Mouse (Mus musculus) adrenal gland, adult 2 months (tissue): ENCODE measurements around the gene Lzts2. TPM values are rescaled to one million over a fixed set of nuclear protein-coding genes. Genes with fewer than 3 reads are reported as not detected.
A peak's percentile ranks its signal among the peaks of the same experiment; 100 is the strongest.

Experiments used
- DNase-seq: peaks from one replicate; pipeline ENCODE4 v3.0.0; 2021
- long read RNA-seq: library from polyadenylated mRNA; stranded (forward); transcript quantifications from one replicate; pipeline ENCODE4 v2.0.0, GENCODE M21; 2021
- polyA plus RNA-seq: library from polyadenylated mRNA; depleted of rRNA; stranded (reverse); fragments of >200 nt; gene quantifications from 2 replicates; pipeline ENCODE4 v1.2.3, GENCODE M21; 2012; rRNA removed
- total RNA-seq, 2 experiments: library from RNA; stranded (reverse); gene quantifications; 2 replicates each; pipeline ENCODE4 v1.2.3; 2021

The Lzts2 gene
- total RNA-seq (100 to 1,000 TPM in 1 of 2 experiments, 10 to 100 TPM in 1; 52.8 to 111 TPM), polyA plus RNA-seq (313 and 342 TPM in 2 replicates)
- long read RNA-seq, transcript Lzts2-203 (5 exons, 2,798 nt) = minor isoform, 9 of 189 reads
- long read RNA-seq, transcript Lzts2-201 (5 exons, 3,062 nt) = minor isoform, 46 of 189 reads
- long read RNA-seq, transcript Lzts2-202 (5 exons, 2,694 nt) = major isoform, 93 of 189 reads
- long read RNA-seq, partial matches to known transcripts = 27 of 189 reads
- long read RNA-seq, other reads (novel, unspliced or antisense) = 14 of 189 reads

DNA sequence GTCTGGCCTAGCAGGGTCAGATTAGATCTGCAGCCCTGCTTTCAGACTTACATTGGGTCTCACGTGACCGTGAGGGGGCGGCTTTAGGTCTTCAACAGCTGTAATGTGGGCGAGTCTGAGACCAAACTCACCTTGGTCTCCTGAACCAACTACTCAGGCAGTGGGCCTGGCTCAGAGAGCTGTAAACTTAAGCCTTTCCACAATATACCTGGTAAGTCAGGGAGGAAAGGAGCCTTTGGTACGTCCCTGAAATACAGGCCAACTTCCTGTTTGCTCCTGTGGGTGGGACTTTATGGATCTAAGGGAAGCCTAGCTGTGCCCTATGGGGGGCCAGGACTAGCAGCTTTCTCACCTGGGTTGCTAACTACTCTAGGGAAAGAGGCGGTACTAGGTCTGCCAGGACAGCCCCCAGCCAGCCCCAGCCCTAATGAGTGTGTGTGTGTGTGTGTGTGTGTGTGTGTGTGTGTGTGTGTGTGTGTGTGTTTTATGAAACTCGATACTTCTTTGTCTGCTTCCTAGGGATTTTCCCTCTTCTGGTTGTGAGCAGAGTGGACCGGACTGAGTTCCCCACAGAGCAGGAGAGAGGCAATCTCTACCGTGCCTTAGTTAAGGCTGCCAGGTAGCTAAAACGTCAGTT, at the start of gene Lzts2:
Gene Lzts2, plus strand, starts transcription at position 80 of the 637 bp plus-strand sequence.
- DNase-seq = peak; percentile 23

DNA sequence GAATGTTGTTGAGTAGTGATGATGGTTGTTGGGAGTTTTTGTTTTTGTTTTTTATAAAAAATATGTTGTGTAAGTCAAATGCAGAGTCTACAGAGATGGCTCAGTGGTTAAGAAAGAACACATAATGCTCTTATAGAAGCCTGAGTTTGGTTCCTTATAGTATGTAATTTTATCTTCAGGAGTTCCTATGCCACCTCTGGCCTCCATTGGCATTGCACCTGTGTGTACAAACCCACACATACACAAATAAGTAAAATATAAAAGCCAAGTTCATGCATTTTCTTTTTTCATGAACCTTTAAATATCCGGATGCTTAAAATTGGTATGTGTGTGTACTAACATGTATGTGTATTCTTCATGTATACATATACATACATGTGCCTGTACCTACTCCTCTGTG, 48.2 kb upstream of the Lzts2 start:
- no peak for DNase-seq

DNA sequence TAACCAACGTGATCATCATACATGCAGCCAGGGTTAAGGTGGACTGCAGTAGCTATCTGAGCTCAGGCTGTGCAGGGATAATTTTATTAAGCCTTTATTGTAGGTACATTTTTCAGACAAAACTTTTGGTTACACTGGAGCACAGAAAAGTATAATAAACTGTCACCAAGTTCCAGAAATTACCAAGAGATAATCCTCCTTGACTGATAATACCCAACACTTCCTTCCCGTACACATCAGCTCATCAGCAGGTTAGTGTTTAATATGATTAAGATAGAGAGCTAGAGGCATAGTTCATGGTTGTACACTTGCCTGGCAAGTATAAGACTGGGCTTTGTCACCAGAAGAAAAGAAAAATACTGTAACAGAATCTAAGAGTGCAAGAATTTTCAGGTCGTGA, 45.9 kb upstream of the Lzts2 start:
- no peak for DNase-seq

DNA sequence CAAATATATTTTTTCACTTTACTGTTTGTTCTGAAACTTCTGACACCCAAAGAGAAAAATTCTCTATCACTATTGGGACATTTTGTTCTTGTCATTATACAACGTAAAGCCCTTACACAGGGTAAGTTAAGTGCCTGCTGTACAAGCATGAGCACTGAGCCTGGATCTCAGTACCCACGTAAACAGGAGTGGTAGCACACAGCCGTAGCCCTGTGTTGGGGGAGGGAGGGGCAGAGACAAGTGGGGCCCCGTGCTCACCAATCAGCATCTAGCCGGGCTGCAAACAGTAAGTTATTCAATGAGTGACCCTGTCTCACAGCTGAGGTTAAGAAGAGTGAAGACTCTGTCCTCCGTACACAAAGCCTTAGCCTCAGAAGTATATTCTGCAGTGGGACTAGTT, 37.6 kb upstream of the Lzts2 start:
- DNase-seq = no peak

DNA sequence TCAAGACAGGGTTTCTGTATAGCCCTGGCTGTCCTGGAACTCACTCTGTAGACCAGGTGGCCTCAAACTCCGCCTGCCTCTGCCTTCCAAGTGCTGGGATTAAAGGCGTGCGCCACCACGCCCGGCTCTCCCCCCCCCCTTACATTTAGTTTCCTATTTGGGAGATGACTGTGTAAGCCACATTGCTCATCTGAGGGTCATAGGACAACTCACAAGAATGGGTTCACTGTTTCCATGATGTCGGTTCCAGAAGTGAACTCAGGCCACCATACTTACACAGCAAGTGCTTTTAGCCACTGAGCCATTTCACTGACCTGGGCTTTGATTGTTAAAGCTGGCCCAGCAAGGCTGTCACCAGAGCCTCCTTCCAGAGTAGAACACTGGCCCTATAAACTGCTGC, 37.1 kb upstream of the Lzts2 start:
- DNase-seq = no peak

DNA sequence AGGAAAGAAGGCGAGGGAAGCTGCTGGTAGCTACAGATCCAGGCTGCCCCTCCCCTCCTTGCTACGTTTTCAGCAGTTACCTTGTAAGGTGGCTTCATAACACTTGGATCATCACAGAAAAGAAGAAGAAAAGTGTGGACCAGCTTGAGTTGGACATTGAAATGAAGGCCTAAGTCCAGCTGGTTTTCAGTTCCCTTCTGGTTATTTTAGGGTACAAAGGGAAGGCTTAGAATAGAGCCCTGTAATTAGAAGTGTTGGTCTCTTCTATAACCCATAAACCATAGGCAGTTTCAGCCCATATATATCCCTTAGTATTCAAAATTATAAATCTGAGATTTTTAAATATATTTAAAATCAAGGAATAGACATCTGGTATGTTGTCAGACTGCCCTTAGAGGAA, 33.4 kb upstream of the Lzts2 start:
- DNase-seq = no peak

DNA sequence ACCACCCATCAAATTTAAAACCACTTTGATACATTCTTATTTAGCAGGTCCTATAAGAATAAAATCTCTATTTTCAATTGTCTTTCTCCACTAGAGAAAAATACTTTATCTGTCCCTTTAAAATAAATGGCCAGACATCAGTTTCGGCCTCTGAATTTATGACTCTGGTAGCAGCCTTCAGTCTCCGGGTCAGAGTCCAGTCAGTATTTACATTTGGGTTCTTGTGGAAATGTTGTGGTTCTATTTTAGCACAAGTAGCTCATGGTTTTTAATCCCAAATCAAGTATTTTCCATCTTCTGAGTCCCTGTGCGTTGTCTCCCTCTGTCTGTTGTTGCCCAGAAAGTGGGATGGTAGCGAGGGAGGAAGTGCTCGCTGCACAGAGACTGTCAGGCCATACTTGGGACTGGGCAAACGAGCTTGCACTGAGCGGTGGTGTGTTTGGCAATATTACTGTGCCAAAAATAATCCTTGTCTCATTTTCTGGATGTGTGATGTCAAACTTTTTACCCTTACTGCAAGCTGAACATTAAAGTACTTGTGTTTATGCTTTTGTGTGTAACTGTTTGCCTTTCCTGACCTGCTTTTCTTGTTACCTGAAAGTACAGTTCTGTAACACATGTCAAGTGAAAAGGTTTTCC, 31.6 kb upstream of the Lzts2 start:
- no peak for DNase-seq

DNA sequence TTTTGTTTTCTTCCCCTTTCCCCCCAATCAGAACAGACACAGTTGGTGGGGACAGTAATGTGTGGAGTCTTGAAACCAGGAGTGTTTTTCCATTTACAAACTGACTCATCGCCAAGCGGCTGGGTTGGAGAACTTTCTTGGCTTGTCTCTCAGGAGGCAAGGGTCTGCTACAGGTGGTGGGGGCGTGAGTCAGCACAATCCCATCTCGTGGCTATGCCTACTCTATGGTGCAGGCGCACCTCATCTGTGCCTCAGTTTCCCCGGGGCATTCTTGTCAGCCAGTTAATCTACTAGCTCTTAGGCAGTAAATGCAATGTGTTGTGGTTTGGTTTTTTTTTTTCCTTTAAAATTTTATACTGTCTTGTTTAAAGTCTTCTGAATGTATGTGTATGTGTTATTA, 30.8 kb upstream of the Lzts2 start:
- no peak for DNase-seq

DNA sequence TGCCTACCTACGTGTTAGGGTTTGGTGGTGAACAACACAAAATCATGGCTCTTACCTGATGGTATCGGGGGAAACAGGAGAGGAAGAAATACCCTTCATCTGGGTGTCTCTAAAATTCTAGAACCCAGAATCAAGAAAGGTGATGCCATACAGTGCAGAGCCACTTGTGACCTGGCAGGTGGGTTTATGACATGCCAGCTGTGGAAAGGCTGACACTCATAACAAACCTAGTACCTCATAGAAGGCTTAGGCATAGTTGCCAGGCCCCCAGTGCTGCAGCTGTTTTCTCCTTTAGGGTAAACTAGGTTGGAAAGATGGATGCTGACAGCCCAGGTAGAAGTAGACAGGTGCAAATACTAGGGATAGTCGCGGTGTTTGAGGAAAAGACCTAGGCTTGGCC, 29.8 kb upstream of the Lzts2 start:
- DNase-seq = no peak

DNA sequence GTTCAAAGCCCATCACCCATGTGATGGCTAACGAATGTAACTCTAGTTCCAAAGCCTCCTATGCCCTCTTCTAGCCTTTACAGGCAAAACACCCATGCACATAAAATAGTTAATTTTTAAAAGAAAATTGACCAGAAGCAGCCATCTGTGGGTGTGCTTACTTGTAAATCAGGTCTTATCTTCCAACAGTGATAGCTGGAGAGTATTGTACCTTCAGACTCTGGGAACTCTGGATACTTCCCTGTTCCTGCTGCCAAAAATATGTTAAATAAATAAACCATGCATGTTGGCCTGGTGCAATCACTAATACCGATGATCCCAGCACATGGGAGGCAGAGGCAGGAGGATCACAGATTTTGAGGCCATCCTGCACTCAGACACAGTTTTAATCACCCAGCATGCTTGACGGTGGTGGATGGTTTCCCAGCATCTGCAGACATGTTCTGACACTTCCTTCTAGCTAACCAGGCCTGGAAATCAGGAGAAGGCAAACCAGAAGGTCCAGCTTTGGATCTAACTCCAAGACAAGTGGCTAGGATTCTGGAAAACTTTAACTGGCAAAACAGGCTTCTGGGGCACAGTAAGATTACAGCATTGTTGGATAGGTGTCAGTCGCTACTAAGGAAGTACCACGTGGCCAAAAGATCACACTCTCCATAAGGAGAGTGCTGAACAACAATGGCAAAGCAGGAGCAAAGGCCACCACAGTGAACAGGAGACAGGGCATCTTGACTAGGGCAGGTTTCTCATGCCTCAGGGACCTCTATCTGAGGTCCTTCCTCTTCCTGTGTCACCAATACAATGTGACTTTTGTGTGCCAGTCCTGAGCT, 28.8 kb upstream of the Lzts2 start:
- DNase-seq = no peak

DNA sequence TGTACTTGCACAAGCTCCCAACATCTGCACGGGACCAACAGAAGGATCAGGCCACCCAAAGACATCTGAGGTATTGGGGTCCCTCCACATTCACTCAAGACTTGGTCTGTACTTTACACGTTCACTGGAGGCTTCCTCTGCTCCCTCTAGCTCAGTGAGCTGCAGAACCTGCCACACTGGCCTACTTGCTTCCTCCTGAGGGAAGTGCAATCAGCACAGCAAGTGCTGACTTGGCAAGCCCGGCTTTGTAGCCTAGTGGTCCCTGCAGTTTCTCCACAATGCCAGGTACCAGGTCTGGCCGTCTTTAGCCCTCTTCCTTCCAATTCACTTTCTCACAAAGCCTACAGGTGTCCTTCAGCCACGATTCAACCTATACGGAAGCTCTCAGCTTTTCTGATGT, 27.2 kb upstream of the Lzts2 start:
- DNase-seq = no peak

DNA sequence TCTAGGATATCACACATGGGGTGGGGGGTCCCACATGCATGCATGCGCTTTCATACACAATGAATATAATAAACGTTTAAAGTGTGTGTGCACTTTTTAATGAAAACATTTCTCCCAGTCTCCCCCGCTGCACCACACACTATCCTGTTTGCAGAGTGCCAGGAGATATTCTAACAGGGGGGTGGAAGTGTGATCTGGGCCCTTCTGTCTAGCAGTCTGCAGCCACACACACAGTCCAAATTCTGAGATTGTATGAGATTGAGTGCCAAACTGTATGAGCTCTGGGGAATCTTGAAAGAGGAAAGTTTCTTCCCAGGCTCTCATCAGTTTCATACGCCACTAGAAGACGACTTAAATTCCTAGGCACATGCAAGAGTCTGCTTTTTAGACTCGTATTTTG, 26.4 kb upstream of the Lzts2 start:
- DNase-seq = no peak

DNA sequence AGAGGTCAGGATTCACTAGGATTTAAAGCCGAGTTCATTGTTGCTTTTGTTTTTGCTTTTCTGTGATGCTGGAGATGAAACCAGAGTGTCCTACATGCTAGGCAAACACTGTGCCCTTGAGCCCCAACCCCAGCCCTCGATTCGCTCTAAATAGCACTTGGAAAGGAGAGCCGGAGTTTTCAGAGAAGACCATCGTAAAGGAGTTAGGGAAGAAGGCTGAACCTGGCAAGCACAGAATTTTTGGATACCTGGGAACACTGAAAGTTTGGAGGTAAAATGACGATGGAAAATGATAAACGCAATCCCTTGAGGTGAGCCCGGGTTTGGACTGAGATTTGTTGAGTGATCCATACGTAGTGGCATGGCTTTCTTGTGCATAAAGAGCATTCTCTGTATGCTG, 25.9 kb upstream of the Lzts2 start:
- DNase-seq = no peak

DNA sequence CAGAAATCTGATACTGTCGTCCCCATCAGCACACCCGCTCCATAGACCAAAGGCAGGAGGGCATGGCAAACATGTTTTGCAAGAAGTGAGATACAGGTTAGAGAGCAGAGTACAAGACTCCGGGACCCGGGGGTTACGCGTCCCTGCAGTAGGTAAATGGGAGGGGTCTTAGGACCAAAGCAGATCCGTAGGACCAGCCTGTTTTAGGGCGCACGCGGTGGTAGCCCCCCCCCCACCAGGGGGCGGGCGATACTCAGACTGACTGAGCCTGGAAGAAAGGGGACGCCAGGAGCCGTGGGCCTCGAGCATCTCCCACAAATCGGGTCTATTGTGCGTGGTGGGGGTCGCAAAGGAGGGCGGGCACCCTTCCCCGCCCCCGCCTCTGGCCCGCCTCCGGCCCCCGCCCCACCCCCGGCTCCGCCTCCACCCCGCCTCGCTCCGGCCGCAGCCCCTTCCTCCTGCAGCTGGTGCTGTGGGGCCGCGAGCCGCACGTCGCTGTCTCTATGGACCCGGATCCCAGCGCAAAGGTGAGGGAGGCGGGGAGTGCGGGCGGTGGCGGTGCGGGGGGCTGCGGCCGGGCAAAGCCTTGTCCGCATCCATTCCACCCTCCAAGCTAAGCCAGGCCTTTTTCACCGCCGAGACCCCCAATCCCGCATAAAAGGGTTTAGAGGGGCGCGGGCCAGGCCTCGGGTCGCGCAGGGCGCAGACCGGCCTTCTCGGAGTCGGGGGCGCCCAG, 25.2 kb upstream of the Lzts2 start, which contains the start of gene Sema4g:
Gene Sema4g, plus strand, starts transcription at position 271 of the 736 bp plus-strand sequence.
- DNase-seq = peak; percentile 53

DNA sequence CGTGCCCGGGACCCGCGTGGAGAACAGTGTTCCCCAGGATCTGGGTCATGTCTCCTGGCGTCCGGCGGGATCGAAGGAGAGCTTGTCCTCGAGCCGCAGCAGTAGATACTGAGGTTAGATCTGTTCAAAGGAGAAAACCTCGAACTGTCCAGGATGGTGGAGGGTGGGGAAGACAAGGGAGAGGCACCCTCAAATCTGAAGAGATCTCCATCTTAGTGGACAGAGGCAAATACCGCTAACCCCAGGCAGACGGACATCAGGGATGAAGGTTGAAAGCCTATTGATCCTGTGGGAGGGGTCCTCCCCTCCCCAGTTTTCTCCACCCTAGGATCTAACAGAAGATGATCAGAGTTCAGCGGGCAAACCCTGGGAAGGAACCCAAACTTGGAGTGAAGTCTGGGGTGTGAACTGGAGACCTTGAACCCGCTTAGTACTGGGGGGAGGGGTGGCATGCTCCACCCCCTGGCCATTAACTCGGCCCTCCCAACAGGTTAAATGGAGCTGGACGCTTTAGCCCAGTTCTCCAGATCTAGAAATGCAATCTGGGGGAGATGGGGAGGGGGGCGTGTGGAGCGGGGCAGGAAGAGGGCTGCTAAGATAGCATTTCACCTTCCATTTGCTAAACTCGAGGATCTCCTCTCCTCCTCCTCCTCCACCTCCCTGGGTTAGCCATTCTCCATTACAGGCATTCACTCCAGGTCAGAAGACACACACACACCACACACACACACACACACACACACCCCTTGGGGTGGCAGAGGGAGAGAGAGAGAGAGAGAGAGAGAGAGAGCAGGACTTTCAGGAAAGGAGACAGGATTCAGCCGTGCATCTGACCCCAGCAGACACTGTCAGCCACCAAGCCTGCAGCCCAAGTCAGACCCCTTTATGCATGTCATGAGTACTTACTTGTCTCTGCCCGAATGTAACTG, 24.4 kb upstream of the Lzts2 start:
- peak; percentile 42 for DNase-seq

DNA sequence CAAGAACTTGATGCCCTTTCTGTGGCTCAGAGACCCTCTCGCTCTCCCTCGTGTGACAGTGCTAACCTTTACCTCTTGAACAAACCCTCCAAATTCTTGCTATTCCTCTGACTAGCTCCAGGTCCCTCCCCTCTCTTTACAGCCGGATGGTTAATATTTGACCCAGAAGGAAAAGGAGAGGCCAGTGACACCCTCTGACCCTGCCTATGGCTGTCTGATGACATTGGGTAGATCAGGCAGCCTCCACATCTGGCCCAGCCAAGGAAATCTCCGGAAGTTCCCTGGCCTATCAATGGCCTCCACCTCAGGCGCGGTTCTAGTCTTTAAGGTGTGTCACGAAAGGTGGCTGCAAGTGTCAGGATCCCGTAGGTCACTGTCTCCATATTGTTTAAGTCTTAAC, 23.2 kb upstream of the Lzts2 start:
- DNase-seq = no peak

DNA sequence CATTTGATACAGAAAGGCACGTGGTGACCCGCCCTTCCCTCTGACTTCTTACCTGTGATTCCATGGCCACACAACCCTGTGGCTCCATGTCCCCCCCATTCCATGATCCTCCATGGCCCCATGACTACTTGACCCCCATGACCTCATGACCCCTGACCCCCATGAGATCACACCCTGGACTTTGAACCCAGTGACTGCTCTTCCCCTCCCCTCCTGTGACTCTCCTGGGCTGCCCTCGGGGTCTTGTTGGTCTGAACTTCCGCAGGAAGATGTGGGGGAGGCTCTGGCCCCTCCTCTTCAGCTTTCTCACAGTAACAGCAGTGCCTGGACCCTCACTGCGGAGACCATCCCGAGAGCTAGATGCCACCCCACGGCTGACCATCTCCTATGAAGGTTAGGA, 22.0 kb upstream of the Lzts2 start:
- no peak for DNase-seq

DNA sequence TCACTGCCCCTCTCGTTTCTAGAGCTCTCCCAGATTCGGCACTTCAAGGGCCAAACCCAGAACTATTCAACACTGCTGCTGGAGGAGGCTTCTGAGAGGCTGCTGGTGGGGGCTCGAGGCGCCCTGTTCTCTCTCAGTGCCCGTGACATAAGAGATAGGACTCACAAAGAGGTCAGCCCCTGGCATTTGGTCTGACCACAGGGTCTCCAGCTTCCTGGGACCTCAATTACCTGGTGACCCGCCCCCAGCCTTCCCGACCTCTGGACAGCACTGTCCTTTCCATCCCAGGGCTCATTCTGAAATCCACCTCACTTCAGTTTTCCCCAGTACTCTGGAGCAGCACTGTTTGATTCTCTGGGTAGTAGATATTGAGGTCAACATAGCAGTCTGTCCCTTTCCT, 21.5 kb upstream of the Lzts2 start:
- DNase-seq = no peak

DNA sequence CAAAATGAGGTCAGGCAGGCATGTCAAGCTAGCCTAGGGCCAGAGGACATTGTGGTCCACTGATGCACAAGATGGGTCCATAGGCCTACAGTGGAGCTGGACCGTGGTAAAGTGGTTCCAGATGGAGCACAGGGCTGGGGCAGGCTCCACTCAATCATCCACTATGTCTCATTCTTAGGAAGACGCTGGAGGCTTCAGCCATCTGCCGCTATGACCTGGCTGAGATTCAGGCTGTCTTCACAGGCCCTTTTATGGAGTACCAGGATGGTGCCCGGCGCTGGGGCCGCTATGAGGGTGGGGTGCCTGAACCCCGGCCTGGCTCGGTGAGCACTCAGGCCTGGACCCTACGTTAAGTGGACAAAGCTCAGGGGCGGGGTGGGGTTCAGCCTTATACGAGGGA, 16.4 kb upstream of the Lzts2 start:
- DNase-seq = no peak

DNA sequence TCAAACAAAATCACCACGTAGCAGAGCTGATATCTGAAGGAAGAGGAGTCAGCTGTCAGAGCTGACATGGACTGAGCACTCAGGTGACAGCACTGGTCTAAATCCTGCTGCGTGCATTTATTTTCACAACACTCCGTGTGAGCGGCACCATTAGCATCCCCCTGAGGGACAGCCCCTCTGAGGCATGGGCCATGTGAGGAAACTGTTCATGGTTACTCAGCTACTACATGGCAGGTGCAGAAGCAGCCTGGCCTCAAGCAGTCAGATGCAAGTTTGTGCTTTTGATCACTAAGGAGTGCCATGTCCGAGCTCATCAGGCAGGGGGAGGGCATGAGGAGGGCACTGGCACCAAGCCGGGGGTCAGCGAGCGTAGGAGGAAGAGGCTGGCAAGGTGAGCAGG, 14.6 kb upstream of the Lzts2 start:
- DNase-seq = no peak

DNA sequence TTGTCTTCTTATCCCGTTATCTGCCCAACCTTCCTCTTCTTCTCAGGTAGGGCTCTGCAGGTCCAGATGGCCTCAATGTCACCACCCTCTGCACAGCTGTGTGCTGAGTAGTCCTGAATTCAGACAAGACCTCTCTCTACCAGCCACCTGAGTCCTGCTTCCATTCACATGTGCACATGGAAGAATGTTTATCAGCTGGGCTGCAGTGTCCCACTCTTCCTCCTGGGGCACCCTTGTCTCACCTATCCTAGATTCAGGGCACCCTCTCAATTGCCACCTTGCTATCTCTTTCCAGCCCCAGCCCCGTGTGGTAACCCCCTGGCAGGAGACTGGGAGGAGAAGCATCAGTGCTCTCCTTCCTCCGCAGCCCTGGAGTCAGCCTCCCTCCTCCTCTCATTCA, 11.9 kb upstream of the Lzts2 start:
- DNase-seq = peak; percentile 11
